Mouse (Mus musculus) limb, embryonic 12.5 days (tissue): ENCODE measurements around the gene Dusp1. TPM values are rescaled to one million over a fixed set of nuclear protein-coding genes. Genes with fewer than 3 reads are reported as not detected.

Experiments used
- ATAC-seq: fragments of 200-750 bp; cut with Nextera tagmentation; 2 replicates; pipeline ENCODE4 v1.8.0; 2017; ENCODE audit warnings: low read depth, moderate TSS enrichment; ENCODE audit not compliant: insufficient number of reproducible peaks, insufficient read depth, low FRiP score, low TSS enrichment
- H3K27ac ChIP-seq: fragments of 300-500 bp; sonication (generic); 2 replicates; pipeline ENCODE4 v1.5.1; 2016; ENCODE audit warnings: mild to moderate bottlenecking, moderate library complexity
- H3K27me3 ChIP-seq: fragments of 300-500 bp; sonication (generic); 2 replicates; pipeline ENCODE4 v1.6.1; 2016; ENCODE audit warnings: mild to moderate bottlenecking, moderate library complexity
- H3K36me3 ChIP-seq: fragments of 300-500 bp; sonication (generic); 2 replicates; pipeline ENCODE4 v1.6.1; 2016; ENCODE audit warnings: mild to moderate bottlenecking, moderate library complexity
- H3K4me1 ChIP-seq: fragments of 300-500 bp; sonication (generic); replicated peaks from 2 replicates; pipeline ENCODE4 v1.6.1; 2016
- H3K4me2 ChIP-seq: fragments of 300-500 bp; sonication (generic); 2 replicates; pipeline ENCODE4 v1.6.1; 2016; ENCODE audit warnings: mild to moderate bottlenecking, moderate library complexity
- H3K4me3 ChIP-seq: fragments of 300-500 bp; sonication (generic); replicated peaks from 2 replicates; pipeline ENCODE4 v1.5.1; 2016; ENCODE audit warnings: mild to moderate bottlenecking
- H3K9ac ChIP-seq: fragments of 300-500 bp; sonication (generic); replicated peaks from 2 replicates; pipeline ENCODE4 v1.6.1; 2016; ENCODE audit warnings: mild to moderate bottlenecking, moderate library complexity
- H3K9me3 ChIP-seq: fragments of 300-500 bp; sonication (generic); 2 replicates; pipeline ENCODE4 v1.6.1; 2016; ENCODE audit warnings: mild to moderate bottlenecking, moderate library complexity
- WGBS: fragments of 180-500 bp; shearing (Covaris S2); methylation state at CpG from one replicate; pipeline ENCODE4 v1.1.7; 2016; 5-methylcytosine and 5-hydroxymethylcytosine counted together
- polyA plus RNA-seq: library from polyadenylated mRNA; unstranded; fragments of >200 nt; fragmentation: Nextera tagmentation; extraction: Ambion mirVana; gene quantifications from 2 replicates; pipeline ENCODE4 v1.2.1, GENCODE M21; 2016

Gene Dusp1
- polyA plus RNA-seq, 1 experiment from 2014 or later: 18.0 TPM

GRCm38 (mm10) chr17:26561290-26561640, 663 bp downstream of the Dusp1 start, which contains the start of gene Ergic1:
Ergic1 (plus strand) TSS chr17:26561489.
- H3K9me3 ChIP-seq: peaks cover 6% of the 10 kb centered on the region; the same call in 1 of the 2 replicates
- H3K4me3 ChIP-seq: peak within 1 kb of the TSS; percentile 90
- peaks cover 18% of the 10 kb centered on the region for H3K4me1 ChIP-seq
- ATAC-seq: peak; percentile 94
- peak within 1 kb of the TSS; percentile 86 for H3K9ac ChIP-seq
- WGBS: 1% methylated on average over 33 of the region's 36 CpGs
- peaks cover 30% of the 10 kb centered on the region for H3K36me3 ChIP-seq
- H3K27ac ChIP-seq: peak within 1 kb of the TSS; percentile 84
- no peaks in the 10 kb centered on the region for H3K27me3 ChIP-seq
- peak within 1 kb of the TSS; percentile 94 for H3K4me2 ChIP-seq

- WGBS: 35% methylated on average over 9 of the region's 9 CpGs
- peak; percentile 26 for ATAC-seq
These were observed 1.2 kb downstream of the Dusp1 start for GRCm38 (mm10) chr17:26560526-26561289.

GRCm38 (mm10) chr17:26553033-26553432, 8.9 kb downstream of the Dusp1 start:
- Histone ChIP-seq H3K9me3 (no peaks in the 10 kb centered on the region), H3K36me3 (no peaks in the 10 kb centered on the region), H3K9ac (no peak overlapping the region), H3K4me3 (no peak overlapping the region), H3K4me2 (no peak overlapping the region), H3K4me1 (peaks cover 10% of the 10 kb centered on the region), H3K27ac (no peak overlapping the region), H3K27me3 (peaks cover 20% of the 10 kb centered on the region)
- no peak for ATAC-seq
- 68% methylated on average over 3 of the region's 3 CpGs for WGBS

More at GRCm38 (mm10) chr17:26560526-26561289, 1.2 kb downstream of the Dusp1 start:
- peak overlapping the region; percentile 94 for H3K4me2 ChIP-seq
- peak overlapping the region; percentile 90 for H3K4me3 ChIP-seq
- H3K27me3 ChIP-seq: no peaks in the 10 kb centered on the region
- peaks cover 18% of the 10 kb centered on the region for H3K4me1 ChIP-seq
- H3K9me3 ChIP-seq: 0 out of 2 replicates have a peak, but pooled peaks cover under 1% of the 10 kb centered on the region
- H3K36me3 ChIP-seq: peaks cover 25% of the 10 kb centered on the region
- H3K27ac ChIP-seq: peak overlapping the region; percentile 84
- H3K9ac ChIP-seq: peak overlapping the region; percentile 86

GRCm38 (mm10) chr17:26551104-26551503, 10.8 kb downstream of the Dusp1 start:
- Histone ChIP-seq H3K4me3 (no peak overlapping the region), H3K9me3 (no peaks in the 10 kb centered on the region), H3K27me3 (peaks cover 20% of the 10 kb centered on the region), H3K4me1 (peaks cover 13% of the 10 kb centered on the region), H3K27ac (no peak overlapping the region), H3K4me2 (no peak overlapping the region), H3K9ac (no peak overlapping the region), H3K36me3 (no peaks in the 10 kb centered on the region)
- no peak for ATAC-seq
- 82% methylated on average over 6 of the region's 6 CpGs for WGBS

- Histone ChIP-seq H3K4me3 (no peak overlapping the region), H3K4me2 (peak overlapping the region; percentile 13; the same call in 1 of the 2 replicates), H3K9ac (no peak overlapping the region), H3K27ac (no peak overlapping the region), H3K27me3 (peaks cover 20% of the 10 kb centered on the region), H3K36me3 (no peaks in the 10 kb centered on the region), H3K4me1 (peaks cover 13% of the 10 kb centered on the region), H3K9me3 (no peaks in the 10 kb centered on the region)
- WGBS: 10% methylated on average over 12 of the region's 12 CpGs
- ATAC-seq: no peak
These were observed 12.6 kb downstream of the Dusp1 start for GRCm38 (mm10) chr17:26549148-26549809.

GRCm38 (mm10) chr17:26548566-26548965, 13.4 kb downstream of the Dusp1 start:
- peak; percentile 31; the same call in 1 of the 2 replicates for ATAC-seq
- no peak overlapping the region for H3K4me3 ChIP-seq
- H3K9me3 ChIP-seq: no peaks in the 10 kb centered on the region
- H3K4me1 ChIP-seq: peaks cover 13% of the 10 kb centered on the region
- H3K27ac ChIP-seq: no peak overlapping the region
- WGBS: 6% methylated on average over 4 of the region's 5 CpGs
- H3K4me2 ChIP-seq: peak overlapping the region; percentile 13; the same call in 1 of the 2 replicates
- H3K27me3 ChIP-seq: peaks cover 20% of the 10 kb centered on the region
- no peaks in the 10 kb centered on the region for H3K36me3 ChIP-seq
- H3K9ac ChIP-seq: no peak overlapping the region

GRCm38 (mm10) chr17:26547771-26548170, 14.2 kb downstream of the Dusp1 start:
- WGBS: 27% methylated on average over 6 of the region's 7 CpGs

GRCm38 (mm10) chr17:26544319-26544963, 17.5 kb downstream of the Dusp1 start:
- H3K36me3 ChIP-seq: no peaks in the 10 kb centered on the region
- WGBS: 85% methylated on average over 8 of the region's 8 CpGs
- H3K9ac ChIP-seq: no peak overlapping the region
- no peaks in the 10 kb centered on the region for H3K9me3 ChIP-seq
- H3K4me3 ChIP-seq: no peak overlapping the region
- ATAC-seq: no peak
- H3K4me1 ChIP-seq: peaks cover 12% of the 10 kb centered on the region
- H3K27ac ChIP-seq: no peak overlapping the region
- peaks cover 11% of the 10 kb centered on the region for H3K27me3 ChIP-seq
- no peak overlapping the region for H3K4me2 ChIP-seq

More at GRCm38 (mm10) chr17:26547771-26548170, 14.2 kb downstream of the Dusp1 start:
- H3K36me3 ChIP-seq: no peaks in the 10 kb centered on the region
- H3K9ac ChIP-seq: no peak overlapping the region
- H3K4me2 ChIP-seq: no peak overlapping the region
- peaks cover 13% of the 10 kb centered on the region for H3K4me1 ChIP-seq
- no peaks in the 10 kb centered on the region for H3K9me3 ChIP-seq
- no peak overlapping the region for H3K4me3 ChIP-seq
- peaks cover 20% of the 10 kb centered on the region for H3K27me3 ChIP-seq
- no peak overlapping the region for H3K27ac ChIP-seq
- ATAC-seq: no peak

- no peaks in the 10 kb centered on the region for H3K9me3 ChIP-seq
- H3K4me2 ChIP-seq: no peak overlapping the region
- no peaks in the 10 kb centered on the region for H3K27me3 ChIP-seq
- H3K36me3 ChIP-seq: no peaks in the 10 kb centered on the region
- H3K27ac ChIP-seq: no peak overlapping the region
- H3K9ac ChIP-seq: no peak overlapping the region
- no peak for ATAC-seq
- WGBS: 87% methylated on average over 5 of the region's 5 CpGs
- no peaks in the 10 kb centered on the region for H3K4me1 ChIP-seq
- H3K4me3 ChIP-seq: no peak overlapping the region
These were observed 21.8 kb downstream of the Dusp1 start for GRCm38 (mm10) chr17:26540083-26540482.

GRCm38 (mm10) chr17:26537722-26538471, 24.0 kb downstream of the Dusp1 start:
- Histone ChIP-seq H3K4me3 (no peak overlapping the region), H3K9me3 (no peaks in the 10 kb centered on the region), H3K9ac (no peak overlapping the region), H3K36me3 (no peaks in the 10 kb centered on the region), H3K4me2 (no peak overlapping the region), H3K27ac (no peak overlapping the region), H3K27me3 (no peaks in the 10 kb centered on the region), H3K4me1 (no peaks in the 10 kb centered on the region)
- WGBS: 39% methylated on average over 6 of the region's 6 CpGs
- ATAC-seq: no peak
